Mouse (Mus musculus): ENCODE measurements around the gene Ccer1. TPM values are rescaled to one million over a fixed set of nuclear protein-coding genes. Genes with fewer than 3 reads are reported as not detected.
"Not testable (repeated sequence)": the region's sequence is repeated elsewhere in the genome, so short reads cannot be mapped to it uniquely, and the experiment has no call there.

The Ccer1 gene
- polyA plus RNA-seq, 1 experiment from 2014 or later: not detected

GRCm38 (mm10) chr10:97704562-97704961 is 11.7 kb downstream of the Ccer1 start:
- H3K4me3 ChIP-seq (replicated peaks): no peak overlapping the region
- H3K27ac ChIP-seq (replicated peaks): no peak overlapping the region
- ATAC-seq (ENCODE audit: insufficient number of reproducible peaks, low FRiP score, low TSS enrichment, low read depth): no peak
- no peaks in the 10 kb centered on the region for H3K4me1 ChIP-seq
- WGBS: 47% methylated on average over 1 of the region's 1 CpGs
- no peak overlapping the region for H3K9ac ChIP-seq
- no peaks in the 10 kb centered on the region for H3K27me3 ChIP-seq
- no peaks in the 10 kb centered on the region for H3K36me3 ChIP-seq
- no peaks in the 10 kb centered on the region for H3K9me3 ChIP-seq (replicated peaks)
- no peak overlapping the region for H3K4me2 ChIP-seq (replicated peaks)

- Histone ChIP-seq H3K27me3 (no peaks in the 10 kb centered on the region), H3K4me2 (replicated peaks) (no peak overlapping the region), H3K4me1 (no peaks in the 10 kb centered on the region; the same call in 1 of the 2 replicates), H3K27ac (replicated peaks) (no peak overlapping the region), H3K9me3 (replicated peaks) (no peaks in the 10 kb centered on the region), H3K36me3 (no peaks in the 10 kb centered on the region), H3K9ac (no peak overlapping the region), H3K4me3 (replicated peaks) (no peak overlapping the region)
- no peak for ATAC-seq (ENCODE audit: insufficient number of reproducible peaks, low FRiP score, low TSS enrichment, low read depth)
- WGBS: 2% methylated on average over 5 of the region's 5 CpGs
These were observed 19.8 kb downstream of the Ccer1 start for GRCm38 (mm10) chr10:97712687-97713086.

GRCm38 (mm10) chr10:97714584-97714983 is 21.7 kb downstream of the Ccer1 start:
- WGBS: 83% methylated on average over 4 of the region's 4 CpGs
- Histone ChIP-seq H3K4me2 (replicated peaks) (no peak overlapping the region), H3K9me3 (replicated peaks) (no peaks in the 10 kb centered on the region), H3K4me1 (no peaks in the 10 kb centered on the region; the same call in 1 of the 2 replicates), H3K27ac (replicated peaks) (no peak overlapping the region), H3K4me3 (replicated peaks) (no peak overlapping the region), H3K36me3 (no peaks in the 10 kb centered on the region), H3K9ac (no peak overlapping the region), H3K27me3 (no peaks in the 10 kb centered on the region)
- no peak for ATAC-seq (ENCODE audit: insufficient number of reproducible peaks, low FRiP score, low TSS enrichment, low read depth)

GRCm38 (mm10) chr10:97715289-97715906 is 22.5 kb downstream of the Ccer1 start:
- no peaks in the 10 kb centered on the region; the same call in 1 of the 2 replicates for H3K4me1 ChIP-seq
- no peak overlapping the region for H3K9ac ChIP-seq
- H3K27ac ChIP-seq (replicated peaks): no peak overlapping the region
- H3K9me3 ChIP-seq (replicated peaks): no peaks in the 10 kb centered on the region
- no peak for ATAC-seq (ENCODE audit: insufficient number of reproducible peaks, low FRiP score, low TSS enrichment, low read depth)
- H3K36me3 ChIP-seq: no peaks in the 10 kb centered on the region
- no peak overlapping the region for H3K4me2 ChIP-seq (replicated peaks)
- no peak overlapping the region for H3K4me3 ChIP-seq (replicated peaks)
- no peaks in the 10 kb centered on the region for H3K27me3 ChIP-seq
- WGBS: 88% methylated on average over 3 of the region's 3 CpGs

GRCm38 (mm10) chr10:97717233-97717632 is 24.4 kb downstream of the Ccer1 start:
- Histone ChIP-seq H3K4me2 (replicated peaks) (no peak overlapping the region), H3K27me3 (no peaks in the 10 kb centered on the region), H3K9me3 (replicated peaks) (no peaks in the 10 kb centered on the region), H3K9ac (no peak overlapping the region), H3K36me3 (no peaks in the 10 kb centered on the region), H3K27ac (replicated peaks) (no peak overlapping the region), H3K4me3 (replicated peaks) (no peak overlapping the region), H3K4me1 (no peaks in the 10 kb centered on the region; the same call in 1 of the 2 replicates)
- WGBS: 78% methylated on average over 1 of the region's 1 CpGs
- ATAC-seq (ENCODE audit: insufficient number of reproducible peaks, low FRiP score, low TSS enrichment, low read depth): no peak

GRCm38 (mm10) chr10:97718021-97718420 is 25.2 kb downstream of the Ccer1 start:
- 55% methylated on average over 2 of the region's 2 CpGs for WGBS
- no peaks in the 10 kb centered on the region for H3K27me3 ChIP-seq
- ATAC-seq (ENCODE audit: insufficient number of reproducible peaks, low FRiP score, low TSS enrichment, low read depth): no peak

GRCm38 (mm10) chr10:97720625-97721024 is 27.8 kb downstream of the Ccer1 start:
- Histone ChIP-seq H3K27ac (replicated peaks) (no peak overlapping the region), H3K4me1 (no peaks in the 10 kb centered on the region), H3K4me3 (replicated peaks) (no peak overlapping the region), H3K27me3 (no peaks in the 10 kb centered on the region), H3K9ac (no peak overlapping the region), H3K9me3 (replicated peaks) (no peaks in the 10 kb centered on the region), H3K36me3 (no peaks in the 10 kb centered on the region), H3K4me2 (replicated peaks) (no peak overlapping the region)
- 89% methylated on average over 1 of the region's 1 CpGs for WGBS
- no peak for ATAC-seq (ENCODE audit: insufficient number of reproducible peaks, low FRiP score, low TSS enrichment, low read depth)

More at GRCm38 (mm10) chr10:97718021-97718420, 25.2 kb downstream of the Ccer1 start:
- H3K9ac ChIP-seq: no peak overlapping the region
- H3K4me2 ChIP-seq (replicated peaks): no peak overlapping the region
- no peaks in the 10 kb centered on the region for H3K36me3 ChIP-seq
- no peaks in the 10 kb centered on the region for H3K9me3 ChIP-seq (replicated peaks)
- H3K27ac ChIP-seq (replicated peaks): no peak overlapping the region
- no peak overlapping the region for H3K4me3 ChIP-seq (replicated peaks)
- H3K4me1 ChIP-seq: no peaks in the 10 kb centered on the region; the same call in 1 of the 2 replicates

- no peak overlapping the region for H3K4me3 ChIP-seq (replicated peaks)
- no peak overlapping the region for H3K27ac ChIP-seq (replicated peaks)
- H3K4me2 ChIP-seq (replicated peaks): no peak overlapping the region
- no peak for ATAC-seq (ENCODE audit: insufficient number of reproducible peaks, low FRiP score, low TSS enrichment, low read depth)
- no peaks in the 10 kb centered on the region for H3K27me3 ChIP-seq
- no peak overlapping the region for H3K9ac ChIP-seq
- H3K36me3 ChIP-seq: no peaks in the 10 kb centered on the region
- no peaks in the 10 kb centered on the region for H3K9me3 ChIP-seq (replicated peaks)
- no peaks in the 10 kb centered on the region for H3K4me1 ChIP-seq
- WGBS: 93% methylated on average over 9 of the region's 9 CpGs
These were observed 29.9 kb downstream of the Ccer1 start for GRCm38 (mm10) chr10:97722709-97723108.

GRCm38 (mm10) chr10:97725929-97726328 is 33.1 kb downstream of the Ccer1 start:
- Histone ChIP-seq H3K4me2 (replicated peaks) (no peak overlapping the region), H3K9me3 (replicated peaks) (no peaks in the 10 kb centered on the region), H3K27me3 (no peaks in the 10 kb centered on the region), H3K27ac (replicated peaks) (no peak overlapping the region), H3K4me1 (no peaks in the 10 kb centered on the region), H3K9ac (no peak overlapping the region), H3K4me3 (replicated peaks) (no peak overlapping the region), H3K36me3 (no peaks in the 10 kb centered on the region)
- 16% methylated on average over 1 of the region's 1 CpGs for WGBS
- ATAC-seq (ENCODE audit: insufficient number of reproducible peaks, low FRiP score, low TSS enrichment, low read depth): no peak

GRCm38 (mm10) chr10:97726655-97727054 is 33.8 kb downstream of the Ccer1 start, which contains the start of gene C030005K15Rik:
C030005K15Rik (minus strand) TSS chr10:97726755.
- H3K4me2 ChIP-seq (replicated peaks); H3K4me3 ChIP-seq (replicated peaks); H3K4me1 ChIP-seq; H3K27ac ChIP-seq (replicated peaks); H3K9me3 ChIP-seq (replicated peaks); ATAC-seq (ENCODE audit: insufficient number of reproducible peaks, low FRiP score, low TSS enrichment, low read depth); H3K36me3 ChIP-seq; H3K27me3 ChIP-seq; H3K9ac ChIP-seq: not testable (repeated sequence)

Data from embryonic facial prominence, embryonic 15.5 days (tissue).